Mouse (Mus musculus) kidney, adult 2 months (tissue): ENCODE results near the gene Rgs19.

Experiments
- CTCF ChIP-seq: fragments of 200-500 bp; conservative IDR thresholded peaks from 2 replicates; pipeline ENCODE4 v1.5.1; 2011; ENCODE audit warnings: low read depth, mild to moderate bottlenecking, control low read depth, low read length, moderate library complexity, mixed read lengths; ENCODE audit not compliant: insufficient read depth, insufficient read length
- POLR2A ChIP-seq: fragments of 200-500 bp; IDR thresholded peaks from one replicate; pipeline ENCODE4 v1.6.1; 2011; ENCODE audit warnings: low read depth, low read length, control low read depth

GRCm38 (mm10) chr2:181656734-181657133 lies 37.0 kb downstream of the Rgs19 start, which contains the start of gene Gm29797:
- TF ChIP-seq CTCF (no peak), POLR2A (no peak)
